Mouse (Mus musculus) Patski (cell line): ENCODE data around the gene Slc25a31. TPM values are rescaled to one million over a fixed set of nuclear protein-coding genes. Genes with fewer than 3 reads are reported as not detected.

Experiments
- ATAC-seq: fragments of 100-300 bp; one replicate; pipeline ENCODE4 v1.8.0; 2021
- CTCF ChIA-PET: fragments of 350-600 bp; sonication (Branson Sonifier 250); formaldehyde crosslinking; loops from one replicate; lab custom pipeline; 2022; ENCODE audit warnings: inconsistent platforms; lab: Charles Lee
- POLR2A ChIA-PET: fragments of 350-600 bp; sonication (Branson Sonifier 250); formaldehyde crosslinking; loops from one replicate; lab custom pipeline; 2022; ENCODE audit warnings: antibody characterized with exemption, inconsistent platforms; lab: Charles Lee
- DNase-seq: peaks from one replicate; pipeline ENCODE4 v3.0.0-alpha.2; 2011; ENCODE audit warnings: low read depth, low spot score
- H3K27me3 ChIP-seq: fragments of 371-371 bp; one replicate; pipeline ENCODE4 v1.5.1; 2021
- CTCF ChIP-seq: fragments of 100-300 bp; IDR thresholded peaks from one replicate; pipeline ENCODE4 v1.5.1; 2021
- in situ Hi-C: fragments of 300-500 bp; cut with MboI; formaldehyde crosslinking; loops from 3 replicates; pipeline ENCODE4 v1.11.1; 2018; ENCODE audit warnings: low pct_unique_long_range_greater_than_20kb, mixed read lengths
- polyA plus RNA-seq: library from polyadenylated mRNA; unstranded; gene quantifications from one replicate; pipeline ENCODE4 v1.2.3, GENCODE M21; 2021

Gene Slc25a31
- polyA plus RNA-seq, 1 experiment from 2014 or later, result not detected

- CTCF ChIA-PET, result interaction anchor here (0.9 to 2.5 kb wide), 6 partner anchors 10 to 162 kb away, joined by 3 to 11 read pairs (median 5); no protein-coding TSS in a partner anchor
- TF ChIP-seq CTCF, result no peak
- no peak for DNase-seq
- in situ Hi-C loops, result no loop called here
- no peak for ATAC-seq
- POLR2A ChIA-PET, result interaction anchor here (0.6 kb wide), 1 partner anchor 287 kb away, joined by 3 read pairs; no protein-coding TSS in a partner anchor
- H3K27me3 ChIP-seq, result no peaks in the 10 kb centered on the region
Measured at GRCm38 (mm10) chr3:40683171-40683570, 25.5 kb upstream of the Slc25a31 start.

- ATAC-seq, result no peak
- DNase-seq, result peak; percentile 63
- H3K27me3 ChIP-seq, result no peaks in the 10 kb centered on the region
- ChIA-PET CTCF (interaction anchor here (1.0 to 3.2 kb wide), 6 partner anchors 9 to 162 kb away, joined by 3 to 13 read pairs (median 4); no protein-coding TSS in a partner anchor), POLR2A (interaction anchor here (1.7 kb wide), 1 partner anchor 9 kb away, joined by 4 read pairs; no protein-coding TSS in a partner anchor)
- no peak for TF ChIP-seq CTCF
- in situ Hi-C loops, result no loop called here
Measured at GRCm38 (mm10) chr3:40685855-40686515, 22.7 kb upstream of the Slc25a31 start.

GRCm38 (mm10) chr3:40686836-40687235 lies 21.8 kb upstream of the Slc25a31 start:
- ChIA-PET POLR2A (no interaction called here), CTCF (interaction anchor here (1.0 to 3.2 kb wide), 5 partner anchors 8 to 24 kb away, joined by 3 to 13 read pairs (median 4); no protein-coding TSS in a partner anchor)
- no peak for ATAC-seq

GRCm38 (mm10) chr3:40687588-40687987 lies 21.1 kb upstream of the Slc25a31 start:
- CTCF ChIA-PET, result interaction anchor here (1.5 to 3.2 kb wide), 2 partner anchors 9 to 14 kb away, joined by 4 to 13 read pairs; no protein-coding TSS in a partner anchor
- H3K27me3 ChIP-seq, result no peaks in the 10 kb centered on the region
- DNase-seq (no peak), ATAC-seq (no peak)
- no peak for TF ChIP-seq CTCF
- POLR2A ChIA-PET, result no interaction called here
- in situ Hi-C loops, result no loop called here

More at GRCm38 (mm10) chr3:40686836-40687235, 21.8 kb upstream of the Slc25a31 start:
- no peak for DNase-seq
- in situ Hi-C loops, result no loop called here
- TF ChIP-seq CTCF, result no peak
- H3K27me3 ChIP-seq, result no peaks in the 10 kb centered on the region

GRCm38 (mm10) chr3:40691566-40691965 lies 17.1 kb upstream of the Slc25a31 start:
- DNase-seq (no peak), ATAC-seq (no peak)
- CTCF ChIA-PET, result interaction anchor here (1.4 to 2.4 kb wide), 2 partner anchors 28 to 58 kb away, joined by 3 to 6 read pairs; no protein-coding TSS in a partner anchor
- no peak for TF ChIP-seq CTCF
- no peaks in the 10 kb centered on the region for H3K27me3 ChIP-seq
- POLR2A ChIA-PET, result no interaction called here
- in situ Hi-C loops, result no loop called here

- in situ Hi-C loops, result no loop called here
- TF ChIP-seq CTCF, result no peak
- DNase-seq, result no peak
- POLR2A ChIA-PET, result no interaction called here
- no peaks in the 10 kb centered on the region for H3K27me3 ChIP-seq
- no peak for ATAC-seq
- CTCF ChIA-PET, result interaction anchor here (1.3 kb wide), 1 partner anchor 10 kb away, joined by 11 read pairs; no protein-coding TSS in a partner anchor
Measured at GRCm38 (mm10) chr3:40693435-40693834, 15.2 kb upstream of the Slc25a31 start.

- in situ Hi-C loops, result no loop called here
- ChIA-PET CTCF (interaction anchor here (1.6 kb wide), 1 partner anchor 11 kb away, joined by 9 read pairs; no protein-coding TSS in a partner anchor), POLR2A (interaction anchor here (1.4 kb wide), 1 partner anchor 13 kb away, joined by 7 read pairs; no protein-coding TSS in a partner anchor)
- no peaks in the 10 kb centered on the region for H3K27me3 ChIP-seq
- TF ChIP-seq CTCF, result no peak
- ATAC-seq (no peak), DNase-seq (no peak)
Measured at GRCm38 (mm10) chr3:40693960-40694359, 14.7 kb upstream of the Slc25a31 start.

GRCm38 (mm10) chr3:40694438-40694837 lies 14.2 kb upstream of the Slc25a31 start:
- TF ChIP-seq CTCF, result no peak
- DNase-seq, result peak; percentile 13

GRCm38 (mm10) chr3:40695162-40695561 lies 13.5 kb upstream of the Slc25a31 start:
- in situ Hi-C loops, result no loop called here
- CTCF ChIA-PET, result interaction anchor here (1.0 to 1.6 kb wide), 4 partner anchors 9 to 170 kb away, joined by 3 to 9 read pairs (median 4); no protein-coding TSS in a partner anchor

More at GRCm38 (mm10) chr3:40694438-40694837, 14.2 kb upstream of the Slc25a31 start:
- in situ Hi-C loops, result no loop called here
- no peaks in the 10 kb centered on the region for H3K27me3 ChIP-seq
- POLR2A ChIA-PET, result interaction anchor here (1.0 to 1.4 kb wide), 2 partner anchors 9 to 12 kb away, joined by 4 to 7 read pairs; no protein-coding TSS in a partner anchor
- peak; percentile 65 for ATAC-seq
- CTCF ChIA-PET, result interaction anchor here (1.2 to 1.6 kb wide), 2 partner anchors 9 to 11 kb away, joined by 6 to 9 read pairs; no protein-coding TSS in a partner anchor

GRCm38 (mm10) chr3:40698834-40699233 lies 9.8 kb upstream of the Slc25a31 start:
- H3K27me3 ChIP-seq, result no peaks in the 10 kb centered on the region
- in situ Hi-C loops, result no loop called here
- TF ChIP-seq CTCF, result no peak
- ATAC-seq, result no peak
- DNase-seq, result no peak
- ChIA-PET POLR2A (interaction anchor here (0.6 kb wide), 1 partner anchor 189 kb away, joined by 3 read pairs; no protein-coding TSS in a partner anchor), CTCF (interaction anchor here (0.8 to 3.7 kb wide), 9 partner anchors 9 to 173 kb away, joined by 3 to 14 read pairs (median 3); partner anchors contain the start of gene Slc25a31)

More at GRCm38 (mm10) chr3:40695162-40695561, 13.5 kb upstream of the Slc25a31 start:
- ATAC-seq (no peak), DNase-seq (no peak)
- H3K27me3 ChIP-seq, result no peaks in the 10 kb centered on the region
- POLR2A ChIA-PET, result interaction anchor here (1.0 to 1.4 kb wide), 2 partner anchors 10 to 12 kb away, joined by 4 to 7 read pairs; no protein-coding TSS in a partner anchor
- TF ChIP-seq CTCF, result no peak
